In genomic region chr12:51470881-51471280, GRCm38 (mm10) we compare ENCODE assay signal across 16 mouse cellular contexts.
"Had no signal": no experiment of that assay in that cellular context is flagged by ENCODE, and none has a peak within 500 bp of the region (broad histone marks: within the 10 kb centered on the region; RNA-seq: fewer than 3 reads in every experiment).

No protein-coding gene starts in this region.

- H3K4me1 ChIP-seq: neural tube, embryonic 13.5 days; neural tube, embryonic 15.5 days; stomach, embryonic 15.5 days had no signal

- H3K4me3 ChIP-seq: neural tube, embryonic 13.5 days; neural tube, embryonic 15.5 days; stomach, embryonic 15.5 days had no signal

- H3K27me3 ChIP-seq: neural tube, embryonic 13.5 days; neural tube, embryonic 15.5 days; stomach, embryonic 15.5 days had no signal

- H3K4me2 ChIP-seq: neural tube, embryonic 13.5 days; neural tube, embryonic 15.5 days; stomach, embryonic 15.5 days had no signal

- DNase-seq: retina, postnatal 1 day; right cerebral cortex, adult 18-20 months; right cerebral cortex, postnatal 14 days; right cerebral cortex, postnatal 25 days; right cerebral cortex, postnatal 4 days; spleen, adult 18-20 months; thymus, adult 18-20 months; thymus, adult 2 months; thymus, postnatal 14 days; thymus, postnatal 25 days; thymus, postnatal 36 days; thymus, postnatal 4 days had no signal

- H3K27ac ChIP-seq: neural tube, embryonic 13.5 days; neural tube, embryonic 15.5 days; stomach, embryonic 15.5 days; stomach, postnatal 0 days had no signal

- H3K9me3 ChIP-seq: neural tube, embryonic 13.5 days; neural tube, embryonic 15.5 days; stomach, embryonic 15.5 days had no signal

- H3K36me3 ChIP-seq: neural tube, embryonic 13.5 days; neural tube, embryonic 15.5 days; stomach, embryonic 15.5 days had no signal

- H3K9ac ChIP-seq: neural tube, embryonic 13.5 days; neural tube, embryonic 15.5 days; stomach, embryonic 15.5 days had no signal
